Mouse (Mus musculus) heart, embryonic 10.5 days (tissue): ENCODE measurements at regions not wholly inside any gene's neighbourhood (a gene's known extent, or its start where the extent isn't known, plus 50 kb on each side); places are given as distances from the start of the nearest gene placed in this dataset.

Experiments used
- DNase-seq: peaks from one replicate; pipeline ENCODE4 v3.0.0-alpha.2; 2017; ENCODE audit warnings: low spot score
- H3K27ac ChIP-seq: fragments of 300-500 bp; sonication (generic); 2 replicates; pipeline ENCODE4 v1.5.1; 2016; ENCODE audit warnings: mild to moderate bottlenecking
- H3K27me3 ChIP-seq: fragments of 300-500 bp; sonication (generic); 2 replicates; pipeline ENCODE4 v1.6.1; 2016; ENCODE audit warnings: mild to moderate bottlenecking; ENCODE audit not compliant: poor library complexity, insufficient read depth, severe bottlenecking
- H3K36me3 ChIP-seq: fragments of 300-500 bp; sonication (generic); 2 replicates; pipeline ENCODE4 v1.6.1; 2016; ENCODE audit warnings: mild to moderate bottlenecking, moderate library complexity
- H3K4me1 ChIP-seq: fragments of 300-500 bp; sonication (generic); 2 replicates; pipeline ENCODE4 v1.6.1; 2016; ENCODE audit warnings: mild to moderate bottlenecking
- H3K4me3 ChIP-seq: fragments of 300-500 bp; sonication (generic); 2 replicates; pipeline ENCODE4 v1.5.1; 2016; ENCODE audit warnings: mild to moderate bottlenecking, moderate library complexity
- H3K9me3 ChIP-seq: fragments of 300-500 bp; sonication (generic); 2 replicates; pipeline ENCODE4 v1.6.1; 2016; ENCODE audit warnings: mild to moderate bottlenecking, moderate library complexity
- WGBS: fragments of 180-500 bp; shearing (Covaris S2); methylation state at CpG from one replicate; pipeline ENCODE4 v1.1.7; 2016; 5-methylcytosine and 5-hydroxymethylcytosine counted together

GRCm38 (mm10) chr1:43247609-43248008, 50.8 kb upstream of the Fhl2 start:
- Histone ChIP-seq H3K36me3 (no peaks in the 10 kb centered on the region), H3K9me3 (no peaks in the 10 kb centered on the region), H3K4me3 (no peak overlapping the region), H3K27me3 (no peaks in the 10 kb centered on the region), H3K27ac (0 out of 2 replicates have a peak overlapping the region, but pooled peaks have one; percentile 62), H3K4me1 (peaks cover 25% of the 10 kb centered on the region)
- WGBS, result 24% methylated on average over 1 of the region's 1 CpGs
- peak; percentile 94 for DNase-seq

GRCm38 (mm10) chr1:43250281-43250680, 53.5 kb upstream of the Fhl2 start:
- no peak for DNase-seq
- H3K4me3 ChIP-seq, result no peak overlapping the region
- peak overlapping the region; percentile 54 for H3K27ac ChIP-seq
- H3K9me3 ChIP-seq, result no peaks in the 10 kb centered on the region
- WGBS, result 76% methylated on average over 6 of the region's 6 CpGs
- H3K36me3 ChIP-seq, result no peaks in the 10 kb centered on the region
- H3K27me3 ChIP-seq, result no peaks in the 10 kb centered on the region
- peaks cover 25% of the 10 kb centered on the region for H3K4me1 ChIP-seq

GRCm38 (mm10) chr1:43251356-43251755, 54.6 kb upstream of the Fhl2 start:
- Histone ChIP-seq H3K36me3 (no peaks in the 10 kb centered on the region), H3K27ac (no peak overlapping the region), H3K27me3 (no peaks in the 10 kb centered on the region), H3K4me3 (no peak overlapping the region), H3K4me1 (peaks cover 25% of the 10 kb centered on the region), H3K9me3 (no peaks in the 10 kb centered on the region)
- DNase-seq, result no peak
- 86% methylated on average over 7 of the region's 7 CpGs for WGBS

GRCm38 (mm10) chr1:43254129-43254528, 57.3 kb upstream of the Fhl2 start:
- H3K27me3 ChIP-seq, result no peaks in the 10 kb centered on the region
- WGBS, result 89% methylated on average over 1 of the region's 1 CpGs
- H3K4me3 ChIP-seq, result no peak overlapping the region
- peaks cover 1% of the 10 kb centered on the region; the same call in 1 of the 2 replicates for H3K4me1 ChIP-seq
- no peak for DNase-seq
- H3K9me3 ChIP-seq, result no peaks in the 10 kb centered on the region
- no peak overlapping the region for H3K27ac ChIP-seq
- H3K36me3 ChIP-seq, result no peaks in the 10 kb centered on the region

GRCm38 (mm10) chr1:43256078-43256477, 59.3 kb upstream of the Fhl2 start:
- H3K9me3 ChIP-seq, result no peaks in the 10 kb centered on the region
- H3K4me3 ChIP-seq, result no peak overlapping the region
- no peaks in the 10 kb centered on the region for H3K27me3 ChIP-seq
- H3K36me3 ChIP-seq, result no peaks in the 10 kb centered on the region
- H3K4me1 ChIP-seq, result peaks cover 12% of the 10 kb centered on the region; the same call in 1 of the 2 replicates
- no peak for DNase-seq
- H3K27ac ChIP-seq, result no peak overlapping the region

- H3K27ac ChIP-seq, result no peak overlapping the region
- H3K9me3 ChIP-seq, result no peaks in the 10 kb centered on the region
- no peak overlapping the region for H3K4me3 ChIP-seq
- H3K36me3 ChIP-seq, result no peaks in the 10 kb centered on the region
- peaks cover 12% of the 10 kb centered on the region; the same call in 1 of the 2 replicates for H3K4me1 ChIP-seq
- no peaks in the 10 kb centered on the region for H3K27me3 ChIP-seq
- DNase-seq, result no peak
- 80% methylated on average over 6 of the region's 6 CpGs for WGBS
Observed at GRCm38 (mm10) chr1:43257909-43258308, 61.1 kb upstream of the Fhl2 start.

- Histone ChIP-seq H3K27ac (peak overlapping the region; percentile 65), H3K4me3 (no peak overlapping the region), H3K9me3 (no peaks in the 10 kb centered on the region), H3K27me3 (no peaks in the 10 kb centered on the region), H3K4me1 (peaks cover 14% of the 10 kb centered on the region; the same call in 1 of the 2 replicates), H3K36me3 (no peaks in the 10 kb centered on the region)
- 53% methylated on average over 1 of the region's 1 CpGs for WGBS
- peak; percentile 85 for DNase-seq
Observed at GRCm38 (mm10) chr1:43259841-43260240, 63.1 kb upstream of the Fhl2 start.

GRCm38 (mm10) chr1:43260491-43260890, 63.7 kb upstream of the Fhl2 start:
- H3K9me3 ChIP-seq, result no peaks in the 10 kb centered on the region
- H3K27me3 ChIP-seq, result no peaks in the 10 kb centered on the region
- H3K36me3 ChIP-seq, result no peaks in the 10 kb centered on the region
- peaks cover 14% of the 10 kb centered on the region; the same call in 1 of the 2 replicates for H3K4me1 ChIP-seq
- 77% methylated on average over 4 of the region's 4 CpGs for WGBS
- H3K27ac ChIP-seq, result peak overlapping the region; percentile 56
- DNase-seq, result no peak
- H3K4me3 ChIP-seq, result no peak overlapping the region

- Histone ChIP-seq H3K4me3 (peak overlapping the region; percentile 33; the same call in 1 of the 2 replicates), H3K4me1 (peaks cover 14% of the 10 kb centered on the region; the same call in 1 of the 2 replicates), H3K36me3 (no peaks in the 10 kb centered on the region), H3K27ac (peak overlapping the region; percentile 76), H3K9me3 (no peaks in the 10 kb centered on the region), H3K27me3 (no peaks in the 10 kb centered on the region)
- WGBS, result 20% methylated on average over 5 of the region's 5 CpGs
- peak; percentile 77 for DNase-seq
Observed at GRCm38 (mm10) chr1:43264407-43264889, 67.7 kb upstream of the Fhl2 start.

- Histone ChIP-seq H3K9me3 (no peaks in the 10 kb centered on the region), H3K4me3 (no peak overlapping the region), H3K27ac (no peak overlapping the region), H3K36me3 (no peaks in the 10 kb centered on the region), H3K27me3 (no peaks in the 10 kb centered on the region), H3K4me1 (0 out of 2 replicates have a peak, but pooled peaks cover 2% of the 10 kb centered on the region)
- DNase-seq, result no peak
- 73% methylated on average over 5 of the region's 5 CpGs for WGBS
Observed at GRCm38 (mm10) chr1:43265699-43266455, 69.1 kb upstream of the Fhl2 start.

GRCm38 (mm10) chr1:43269685-43270084, 72.9 kb upstream of the Fhl2 start:
- Histone ChIP-seq H3K27me3 (no peaks in the 10 kb centered on the region), H3K4me3 (no peak overlapping the region), H3K9me3 (no peaks in the 10 kb centered on the region), H3K27ac (no peak overlapping the region), H3K4me1 (0 out of 2 replicates have a peak, but pooled peaks cover under 1% of the 10 kb centered on the region), H3K36me3 (no peaks in the 10 kb centered on the region)
- DNase-seq, result no peak
- 41% methylated on average over 7 of the region's 7 CpGs for WGBS

- H3K27me3 ChIP-seq, result no peaks in the 10 kb centered on the region
- no peaks in the 10 kb centered on the region for H3K4me1 ChIP-seq
- H3K9me3 ChIP-seq, result no peaks in the 10 kb centered on the region
- DNase-seq, result no peak
- H3K27ac ChIP-seq, result no peak overlapping the region
- no peaks in the 10 kb centered on the region for H3K36me3 ChIP-seq
- 80% methylated on average over 2 of the region's 2 CpGs for WGBS
- H3K4me3 ChIP-seq, result no peak overlapping the region
Observed at GRCm38 (mm10) chr1:43273236-43273868, 76.6 kb upstream of the Fhl2 start.

GRCm38 (mm10) chr1:43291736-43292135, 95.0 kb upstream of the Fhl2 start:
- no peak overlapping the region for H3K4me3 ChIP-seq
- no peaks in the 10 kb centered on the region for H3K27me3 ChIP-seq
- no peak overlapping the region for H3K27ac ChIP-seq
- DNase-seq, result no peak
- H3K9me3 ChIP-seq, result no peaks in the 10 kb centered on the region
- WGBS, result 76% methylated on average over 8 of the region's 8 CpGs
- no peaks in the 10 kb centered on the region for H3K4me1 ChIP-seq
- no peaks in the 10 kb centered on the region for H3K36me3 ChIP-seq
